Mouse (Mus musculus) CH12.LX (cell line): ENCODE data around the gene Gm49337. TPM values are rescaled to one million over a fixed set of nuclear protein-coding genes. Genes with fewer than 3 reads are reported as not detected.

Experiments used
- DNase-seq: peaks from one replicate; pipeline ENCODE4 v3.0.0-alpha.2; 2013; ENCODE audit errors: extremely low read depth
- H3K27ac ChIP-seq: 2 replicates; pipeline ENCODE4 v1.5.1; 2012; ENCODE audit warnings: low read depth, mild to moderate bottlenecking, control low read depth, moderate library complexity; ENCODE audit not compliant: insufficient read depth
- H3K27me3 ChIP-seq: replicated peaks from 2 replicates; pipeline ENCODE3; 2012; ENCODE audit warnings: inconsistent platforms
- H3K36me3 ChIP-seq, 2 experiments: replicated peaks in 1 of 2; 2 replicates each; pipeline versions ENCODE3 to v1.6.1; 2012; ENCODE audit warnings: inconsistent platforms in 1 of 2, low read length in 1 of 2, mild to moderate bottlenecking in 1 of 2, mixed read lengths in 1 of 2, moderate library complexity in 1 of 2; ENCODE audit not compliant: control insufficient read depth in 1 of 2, insufficient read depth in 1 of 2
- H3K4me1 ChIP-seq, 2 experiments: 2 replicates each; pipeline ENCODE4 v1.6.1; 2012; ENCODE audit warnings: inconsistent platforms in 1 of 2, moderate library complexity in 1 of 2; ENCODE audit not compliant: insufficient read depth in 2 of 2, control insufficient read depth in 1 of 2
- H3K4me2 ChIP-seq: 2 replicates; pipeline ENCODE4 v1.6.1; 2012; ENCODE audit warnings: low read depth, mild to moderate bottlenecking, control low read depth; ENCODE audit not compliant: poor library complexity, insufficient read depth, severe bottlenecking
- H3K4me3 ChIP-seq, 3 experiments: fragments of 150-350 bp in 1 of 3; sonication (generic) in 1 of 3; replicated peaks in 1 of 3; 2 replicates each; pipeline versions ENCODE3 to v1.5.1; 2011 to 2012; ENCODE audit warnings: low read depth in 2 of 3, low read length in 2 of 3, mild to moderate bottlenecking in 2 of 3, moderate library complexity in 2 of 3, control low read depth in 1 of 3, improper control_type of control experiment in 1 of 3, inconsistent platforms in 1 of 3, mixed read lengths in 1 of 3; ENCODE audit not compliant: poor library complexity in 1 of 3
- H3K79me2 ChIP-seq: replicated peaks from 2 replicates; pipeline ENCODE4 v1.6.1; 2012; ENCODE audit warnings: mild to moderate bottlenecking, moderate library complexity; ENCODE audit not compliant: control insufficient read depth, poor library complexity, insufficient read depth, severe bottlenecking; ENCODE audit errors: extremely low read depth
- H3K9ac ChIP-seq: 2 replicates; pipeline ENCODE4 v1.6.1; 2012; ENCODE audit warnings: low read depth, mild to moderate bottlenecking, control low read depth, moderate library complexity; ENCODE audit not compliant: insufficient read depth
- H3K9me3 ChIP-seq: replicated peaks from 2 replicates; pipeline ENCODE3; 2012; ENCODE audit warnings: low read length, inconsistent platforms, mixed read lengths
- CHD2 ChIP-seq: IDR thresholded peaks from 2 replicates; pipeline ENCODE4 v1.6.1; 2011; ENCODE audit warnings: low read length, improper control_type of control experiment
- E2F4 ChIP-seq: IDR thresholded peaks from 2 replicates; pipeline ENCODE4 v1.6.1; 2011; ENCODE audit warnings: low read depth, low read length, improper control_type of control experiment; ENCODE audit not compliant: insufficient replicate concordance
- ELF1 ChIP-seq: IDR thresholded peaks from 2 replicates; pipeline ENCODE4 v1.6.1; 2014; ENCODE audit warnings: low read depth, mild to moderate bottlenecking, inconsistent platforms, low read length, improper control_type of control experiment
- EP300 ChIP-seq: IDR thresholded peaks from 2 replicates; pipeline ENCODE4 v1.6.1; 2011; ENCODE audit warnings: low read length, improper control_type of control experiment
- JUN ChIP-seq: IDR thresholded peaks from 2 replicates; pipeline ENCODE4 v1.6.1; 2011; ENCODE audit warnings: low read depth, mild to moderate bottlenecking, low read length, improper control_type of control experiment, moderate library complexity; ENCODE audit not compliant: insufficient read depth
- KAT2A ChIP-seq: IDR thresholded peaks from 2 replicates; pipeline ENCODE4 v1.6.1; 2012; ENCODE audit warnings: low read length, improper control_type of control experiment, inconsistent platforms; ENCODE audit not compliant: insufficient replicate concordance
- MAFK ChIP-seq: IDR thresholded peaks from 2 replicates; pipeline ENCODE4 v1.6.1; 2011; ENCODE audit warnings: low read length, improper control_type of control experiment; ENCODE audit not compliant: insufficient replicate concordance
- MAZ ChIP-seq: IDR thresholded peaks from 2 replicates; pipeline ENCODE4 v1.6.1; 2012; ENCODE audit warnings: low read depth, mild to moderate bottlenecking, inconsistent platforms, low read length, improper control_type of control experiment, moderate library complexity
- MEF2A ChIP-seq: IDR thresholded peaks from 2 replicates; pipeline ENCODE4 v1.6.1; 2014; ENCODE audit warnings: low read depth, mild to moderate bottlenecking, inconsistent platforms, low read length, improper control_type of control experiment, borderline replicate concordance
- MXI1 ChIP-seq: IDR thresholded peaks from 2 replicates; pipeline ENCODE4 v1.6.1; 2011; ENCODE audit warnings: mild to moderate bottlenecking, low read depth, low read length, improper control_type of control experiment
- MYC ChIP-seq: IDR thresholded peaks from 2 replicates; pipeline ENCODE4 v1.6.1; 2011; ENCODE audit warnings: low read depth, mild to moderate bottlenecking, improper control_type of control experiment, low read length
- NELFE ChIP-seq: IDR thresholded peaks from 2 replicates; pipeline ENCODE4 v1.6.1; 2011; ENCODE audit warnings: low read depth, low read length, improper control_type of control experiment
- NRF1 ChIP-seq: IDR thresholded peaks from 2 replicates; pipeline ENCODE4 v1.6.1; 2014; ENCODE audit warnings: low read depth, mild to moderate bottlenecking, inconsistent platforms, low read length, improper control_type of control experiment, moderate library complexity
- PAX5 ChIP-seq: IDR thresholded peaks from 2 replicates; pipeline ENCODE4 v1.6.1; 2012; ENCODE audit warnings: low read length, inconsistent platforms, mixed read lengths
- POLR2AphosphoS2 ChIP-seq: IDR thresholded peaks from 2 replicates; pipeline ENCODE4 v1.6.1; 2011; ENCODE audit warnings: low read depth, low read length, improper control_type of control experiment
- SIN3A ChIP-seq: IDR thresholded peaks from 2 replicates; pipeline ENCODE4 v1.6.1; 2012; ENCODE audit warnings: low read length, improper control_type of control experiment, inconsistent platforms
- SMC3 ChIP-seq: IDR thresholded peaks from 2 replicates; pipeline ENCODE4 v1.6.1; 2011; ENCODE audit warnings: low read depth, low read length, improper control_type of control experiment
- TBP ChIP-seq: conservative IDR thresholded peaks from 2 replicates; pipeline ENCODE4 v1.6.1; 2011; ENCODE audit warnings: low read depth, low read length, improper control_type of control experiment
- TCF12 ChIP-seq: IDR thresholded peaks from 2 replicates; pipeline ENCODE4 v1.6.1; 2014; ENCODE audit warnings: low read depth, mild to moderate bottlenecking, inconsistent platforms, low read length, improper control_type of control experiment
- USF2 ChIP-seq: conservative IDR thresholded peaks from 2 replicates; pipeline ENCODE4 v1.6.1; 2011; ENCODE audit warnings: low read depth, low read length, improper control_type of control experiment
- ZMIZ1 ChIP-seq: IDR thresholded peaks from 2 replicates; pipeline ENCODE4 v1.6.1; 2012; ENCODE audit warnings: low read depth, mild to moderate bottlenecking, inconsistent platforms, low read length, improper control_type of control experiment
- ZNF384 ChIP-seq: IDR thresholded peaks from 2 replicates; pipeline ENCODE4 v1.6.1; 2012; ENCODE audit warnings: low read depth, low read length, improper control_type of control experiment, inconsistent platforms
- dilution Hi-C: fragments of 300-500 bp; cut with MboI; formaldehyde crosslinking; loops from 2 replicates; pipeline ENCODE4 v1.14.3; 2020; ENCODE audit warnings: low sequenced_read_pairs; ENCODE audit not compliant: extremely low pct_unique_long_range_greater_than_20kb, extremely low pct_ligation_motif_present
- in situ Hi-C: fragments of 300-500 bp; cut with MboI; formaldehyde crosslinking; loops from 3 replicates; pipeline ENCODE4 v1.14.3; 2019; ENCODE audit warnings: low sequenced_read_pairs, low pct_ligation_motif_present, low pct_unique_long_range_greater_than_20kb, mixed read lengths
- polyA plus RNA-seq: library from polyadenylated mRNA; unstranded; fragments of >175 nt; gene quantifications from 2 replicates; pipeline ENCODE4 v1.2.1, GENCODE M21; 2012; ENCODE audit warnings: low read depth; ENCODE audit not compliant: insufficient read length
- total RNA-seq, 2 experiments: library from RNA; depleted of rRNA; stranded (reverse); fragments of 300-350 nt in 1 of 2; fragments of >200 nt in 1 of 2; gene quantifications; 2 replicates each; pipeline ENCODE4 v1.2.3; 2012 to 2014

Gm49337 gene
- total and polyA plus RNA-seq, 3 experiments: not detected

DNA sequence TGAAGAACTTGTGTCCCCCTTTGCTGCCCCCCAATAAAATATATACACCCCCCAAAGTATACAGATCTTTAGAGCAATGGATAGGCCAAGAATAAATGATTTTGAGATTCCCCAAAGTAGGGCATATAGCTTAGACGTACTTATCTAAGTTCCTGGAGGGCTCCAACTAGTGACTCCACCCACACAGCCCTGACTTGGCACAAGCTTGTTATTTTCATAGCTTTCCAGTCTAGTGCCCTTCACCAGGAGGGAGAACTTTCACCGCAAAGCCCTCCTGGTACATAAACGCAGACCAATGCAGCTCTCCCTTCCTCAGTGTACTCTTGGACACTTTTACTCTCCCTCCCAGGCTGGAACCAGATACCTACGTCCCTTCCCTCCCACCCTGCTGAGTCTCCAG lies 11.0 kb upstream of the Gm49337 start:
- Histone ChIP-seq H3K9ac (no peak overlapping the region), H3K4me3 (no peak overlapping the region), H3K4me1 (peaks cover 0 to 30% of the 10 kb centered on the region in 2 experiments; a peak in 2 of 4 replicates), H3K36me3 (peaks cover 25 to 67% of the 10 kb centered on the region in 2 experiments), H3K27ac (no peak overlapping the region), H3K9me3 (no peaks in the 10 kb centered on the region), H3K4me2 (no peak overlapping the region), H3K27me3 (no peaks in the 10 kb centered on the region), H3K79me2 (no peaks in the 10 kb centered on the region)
- TF ChIP-seq NRF1 (no peak), JUN (no peak), ELF1 (no peak), E2F4 (no peak), TCF12 (no peak), MAFK (no peak), EP300 (no peak), ZMIZ1 (no peak), POLR2AphosphoS2 (no peak), MXI1 (no peak), NELFE (no peak), SIN3A (no peak)
- dilution Hi-C loops: no loop called here
- in situ Hi-C loops: loop anchor here (25.0 kb wide), 2 partner anchors 175 to 650 kb away; partner anchors contain the start of genes Hpdl, Mutyh and Toe1
- DNase-seq: no peak

DNA sequence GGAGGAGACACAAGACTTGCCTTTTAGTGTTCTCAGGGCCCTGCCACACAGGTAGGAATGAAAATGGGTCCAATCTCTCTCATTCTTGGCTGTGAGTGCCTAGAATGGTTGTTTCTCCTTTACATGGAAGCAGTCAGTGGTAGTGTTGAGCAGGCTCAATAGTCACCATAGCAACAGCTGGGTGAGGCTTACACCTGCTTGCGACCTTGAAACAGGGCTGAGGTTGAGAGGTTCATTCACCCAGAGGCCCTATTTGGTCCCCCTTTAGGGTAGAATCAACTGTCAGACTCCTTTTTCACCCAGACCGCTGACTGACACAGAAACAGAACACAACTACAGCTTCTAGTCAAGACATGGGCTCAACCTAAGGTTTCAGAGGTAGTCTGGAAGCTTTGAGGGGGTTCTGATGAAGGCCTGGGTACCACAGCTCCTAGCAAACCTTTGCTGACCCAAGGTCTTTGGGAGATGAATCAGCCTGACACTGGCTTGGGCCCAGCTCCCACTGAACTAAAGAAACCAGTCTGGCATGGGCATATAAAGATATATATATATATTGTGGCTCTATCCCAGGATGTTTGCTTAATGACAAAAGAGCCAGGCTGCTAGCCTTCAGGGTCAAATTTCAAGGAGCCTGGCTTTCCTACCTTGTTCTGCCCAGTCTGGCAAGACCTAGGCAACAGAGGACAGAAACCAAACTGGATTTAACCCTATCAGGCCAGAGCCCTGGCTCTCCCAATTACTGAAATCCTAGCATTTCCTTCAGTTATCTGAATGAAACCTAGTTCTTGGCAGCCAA lies 8.2 kb upstream of the Gm49337 start:
- in situ Hi-C loops (loop anchor here (25.0 kb wide), 2 partner anchors 172 to 647 kb away; partner anchors contain the start of genes Hpdl, Mutyh and Toe1), dilution Hi-C loops (no loop called here)
- Histone ChIP-seq H3K27ac (no peak overlapping the region), H3K4me2 (no peak overlapping the region), H3K4me1 (peaks cover 5 to 30% of the 10 kb centered on the region in 2 experiments), H3K9ac (no peak overlapping the region), H3K27me3 (no peaks in the 10 kb centered on the region), H3K9me3 (no peaks in the 10 kb centered on the region), H3K36me3 (peaks cover 6 to 39% of the 10 kb centered on the region in 2 experiments), H3K4me3 (no peak overlapping the region), H3K79me2 (no peaks in the 10 kb centered on the region)
- DNase-seq: no peak
- TF ChIP-seq E2F4 (no peak), SMC3 (no peak), MYC (no peak), CHD2 (no peak), EP300 (no peak), ZMIZ1 (no peak), TCF12 (no peak), SIN3A (no peak), ELF1 (no peak), ZNF384 (no peak), PAX5 (no peak), POLR2AphosphoS2 (no peak), TBP (no peak), MAZ (no peak), MEF2A (no peak), KAT2A (no peak), USF2 (no peak)
